Mouse (Mus musculus) hindbrain, postnatal 0 days (tissue): Measurements from ENCODE around the gene Coasy. TPM values are rescaled to one million over a fixed set of nuclear protein-coding genes. Genes with fewer than 3 reads are reported as not detected.

Experiments used
- ATAC-seq: fragments of 200-750 bp; cut with Nextera tagmentation; 2 replicates; pipeline ENCODE4 v1.8.0; 2017; ENCODE audit warnings: mild to moderate bottlenecking, moderate TSS enrichment, moderate library complexity
- DNase-seq: peaks from one replicate; pipeline ENCODE4 v3.0.0-alpha.2; 2015; ENCODE audit warnings: low spot score
- H3K27ac ChIP-seq: fragments of 300-500 bp; sonication (generic); 2 replicates; pipeline ENCODE4 v1.5.1; 2014; ENCODE audit warnings: mild to moderate bottlenecking
- H3K27me3 ChIP-seq: fragments of 300-500 bp; sonication (generic); 2 replicates; pipeline ENCODE4 v1.6.1; 2014; ENCODE audit warnings: low read length, mixed read lengths; ENCODE audit not compliant: insufficient read depth
- H3K36me3 ChIP-seq: fragments of 300-500 bp; sonication (generic); 2 replicates; pipeline ENCODE4 v1.6.1; 2014; ENCODE audit warnings: low read length, mixed read lengths; ENCODE audit not compliant: insufficient read depth
- H3K4me1 ChIP-seq: fragments of 300-500 bp; sonication (generic); 2 replicates; pipeline ENCODE4 v1.6.1; 2014; ENCODE audit warnings: antibody characterized with exemption, low read length, mixed read lengths; ENCODE audit not compliant: insufficient read depth
- H3K4me2 ChIP-seq: fragments of 300-500 bp; sonication (generic); 2 replicates; pipeline ENCODE4 v1.6.1; 2014; ENCODE audit warnings: low read depth, mild to moderate bottlenecking, low read length, moderate library complexity, mixed read lengths
- H3K4me3 ChIP-seq: fragments of 300-500 bp; sonication (generic); 2 replicates; pipeline ENCODE4 v1.5.1; 2014; ENCODE audit warnings: low read length
- H3K9ac ChIP-seq: fragments of 300-500 bp; sonication (generic); replicated peaks from 2 replicates; pipeline ENCODE4 v1.6.1; 2014; ENCODE audit warnings: mild to moderate bottlenecking, low read length, moderate library complexity, mixed read lengths
- H3K9me3 ChIP-seq: fragments of 300-500 bp; sonication (generic); 2 replicates; pipeline ENCODE4 v1.6.1; 2016; ENCODE audit warnings: low read length, mixed read lengths
- CTCF ChIP-seq: IDR thresholded peaks from 2 replicates; pipeline ENCODE4 v1.5.1; 2016; ENCODE audit warnings: antibody characterized with exemption, control low read depth, low read depth
- WGBS: fragments of 180-500 bp; shearing (Covaris S2); extraction: QIAGEN DNeasy Blood & Tissue Kit; methylation state at CpG from one replicate; pipeline ENCODE4 v1.1.7; 2014; 5-methylcytosine and 5-hydroxymethylcytosine counted together
- polyA plus RNA-seq: library from polyadenylated mRNA; unstranded; fragments of >200 nt; fragmentation: Nextera tagmentation; extraction: Ambion mirVana; gene quantifications from 2 replicates; pipeline ENCODE4 v1.2.1, GENCODE M21; 2015
- total RNA-seq: library from RNA; depleted of rRNA; stranded (reverse); fragments of >200 nt; gene quantifications from 2 replicates; pipeline ENCODE4 v1.2.3, GENCODE M21; 2014; rRNA removed

Gene Coasy
- total RNA-seq (45.7 and 53.2 TPM in 2 replicates), polyA plus RNA-seq (34.5 and 35.1 TPM in 2 replicates)

DNA sequence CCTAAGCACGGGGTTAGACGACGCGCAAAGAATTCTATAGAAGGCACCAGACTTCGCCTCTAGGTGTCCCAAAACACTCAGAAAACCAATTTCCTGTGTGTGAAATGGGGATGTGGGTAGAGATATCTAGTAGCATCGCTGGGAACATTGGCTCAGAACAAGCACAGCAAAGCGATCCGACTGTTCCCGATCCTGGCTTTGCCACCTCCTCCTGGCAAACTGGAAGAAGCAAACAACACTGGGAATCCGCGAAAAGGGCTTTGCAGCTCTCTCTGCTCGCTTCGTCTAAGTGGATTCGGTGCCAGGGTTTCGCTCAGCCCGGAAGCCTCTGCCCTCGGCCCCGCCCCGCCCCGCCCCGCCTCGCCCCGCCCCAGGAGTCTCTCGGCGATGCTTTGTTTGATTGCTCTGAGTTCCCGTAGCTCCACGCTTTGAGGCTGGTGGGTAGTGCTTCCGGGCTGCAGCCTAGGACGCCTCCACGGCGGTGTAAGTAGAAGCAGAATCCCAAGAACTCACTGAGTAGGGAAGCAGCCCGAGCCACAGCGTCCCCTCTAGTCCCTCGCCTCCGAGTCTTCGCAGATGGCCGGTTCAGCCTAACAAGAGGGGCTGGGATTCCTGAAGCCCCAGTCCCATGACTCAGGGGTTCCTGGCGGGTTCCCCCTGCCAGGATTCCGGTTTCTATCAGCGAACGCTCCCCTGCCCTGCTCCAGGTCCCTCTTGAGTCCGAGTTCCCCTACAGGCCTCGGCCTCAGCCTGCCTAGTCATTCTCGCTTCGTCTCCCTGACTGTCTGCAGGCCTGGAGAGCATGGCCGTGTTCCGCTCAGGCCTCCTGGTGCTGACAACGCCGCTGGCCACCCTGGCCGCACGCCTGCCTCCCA, at the start of gene Coasy:
Gene Coasy, plus strand, starts transcription at position 358 of the 875 bp plus-strand sequence.
- peaks cover 26% of the 10 kb centered on the region for H3K27me3 ChIP-seq
- H3K9ac ChIP-seq = peak within 1 kb of the TSS; percentile 90
- DNase-seq (peak; percentile 95), ATAC-seq (peak; percentile 90)
- H3K9me3 ChIP-seq = no peaks in the 10 kb centered on the region
- peak within 1 kb of the TSS; percentile 100 for H3K4me2 ChIP-seq
- H3K4me1 ChIP-seq = peaks cover 22% of the 10 kb centered on the region; the same call in 1 of the 2 replicates
- peak within 1 kb of the TSS; percentile 94 for H3K27ac ChIP-seq
- no peaks in the 10 kb centered on the region for H3K36me3 ChIP-seq
- peak within 1 kb of the TSS; percentile 75 for H3K4me3 ChIP-seq
- peak; percentile 68 for TF ChIP-seq CTCF
- under 1% methylated on average over 51 of the region's 51 CpGs for WGBS

- no peak for TF ChIP-seq CTCF
- no peak overlapping the region for H3K4me2 ChIP-seq
- H3K27ac ChIP-seq = no peak overlapping the region
- H3K4me3 ChIP-seq = no peak overlapping the region
- H3K9me3 ChIP-seq = no peaks in the 10 kb centered on the region
- peaks cover 75% of the 10 kb centered on the region for H3K36me3 ChIP-seq
- H3K4me1 ChIP-seq = no peaks in the 10 kb centered on the region
- no peak overlapping the region for H3K9ac ChIP-seq
- 94% methylated on average over 17 of the region's 17 CpGs for WGBS
- ATAC-seq = no peak
- no peak for DNase-seq
- H3K27me3 ChIP-seq = no peaks in the 10 kb centered on the region
Measured at GRCm38 (mm10) chr11:101033856-101034500, 48.4 kb upstream of the Coasy start.

- WGBS = 80% methylated on average over 8 of the region's 8 CpGs
- no peaks in the 10 kb centered on the region for H3K27me3 ChIP-seq
- TF ChIP-seq CTCF = no peak
- H3K9me3 ChIP-seq = no peaks in the 10 kb centered on the region
- H3K9ac ChIP-seq = no peak overlapping the region
- peaks cover 75% of the 10 kb centered on the region for H3K36me3 ChIP-seq
- H3K27ac ChIP-seq = no peak overlapping the region
- DNase-seq (no peak), ATAC-seq (no peak)
- H3K4me3 ChIP-seq = no peak overlapping the region
- H3K4me2 ChIP-seq = no peak overlapping the region
- H3K4me1 ChIP-seq = no peaks in the 10 kb centered on the region
Measured at GRCm38 (mm10) chr11:101034614-101035327, 47.6 kb upstream of the Coasy start.

GRCm38 (mm10) chr11:101035328-101035695, 47.1 kb upstream of the Coasy start:
- no peak for ATAC-seq
- H3K4me1 ChIP-seq = no peaks in the 10 kb centered on the region

GRCm38 (mm10) chr11:101037795-101038194, 44.6 kb upstream of the Coasy start:
- H3K27ac ChIP-seq = no peak overlapping the region
- H3K36me3 ChIP-seq = peaks cover 77% of the 10 kb centered on the region
- WGBS = 59% methylated on average over 10 of the region's 10 CpGs

More at GRCm38 (mm10) chr11:101035328-101035695, 47.1 kb upstream of the Coasy start:
- Histone ChIP-seq H3K36me3 (peaks cover 75% of the 10 kb centered on the region), H3K27ac (no peak overlapping the region), H3K9ac (no peak overlapping the region), H3K27me3 (no peaks in the 10 kb centered on the region), H3K4me2 (no peak overlapping the region), H3K4me3 (no peak overlapping the region), H3K9me3 (no peaks in the 10 kb centered on the region)
- WGBS = 79% methylated on average over 4 of the region's 4 CpGs
- no peak for DNase-seq
- TF ChIP-seq CTCF = no peak

GRCm38 (mm10) chr11:101045826-101046225, 36.5 kb upstream of the Coasy start:
- WGBS = 92% methylated on average over 4 of the region's 4 CpGs

More at GRCm38 (mm10) chr11:101037795-101038194, 44.6 kb upstream of the Coasy start:
- Histone ChIP-seq H3K9ac (no peak overlapping the region), H3K27me3 (no peaks in the 10 kb centered on the region), H3K4me3 (no peak overlapping the region), H3K4me1 (no peaks in the 10 kb centered on the region), H3K4me2 (no peak overlapping the region), H3K9me3 (no peaks in the 10 kb centered on the region)
- ATAC-seq (no peak), DNase-seq (no peak)
- no peak for TF ChIP-seq CTCF

More at GRCm38 (mm10) chr11:101045826-101046225, 36.5 kb upstream of the Coasy start:
- H3K4me1 ChIP-seq = no peaks in the 10 kb centered on the region
- H3K27me3 ChIP-seq = no peaks in the 10 kb centered on the region
- no peak overlapping the region for H3K9ac ChIP-seq
- no peak for TF ChIP-seq CTCF
- no peak for DNase-seq
- H3K4me2 ChIP-seq = no peak overlapping the region
- no peak for ATAC-seq
- peaks cover 90% of the 10 kb centered on the region for H3K36me3 ChIP-seq
- no peak overlapping the region for H3K27ac ChIP-seq
- no peaks in the 10 kb centered on the region for H3K9me3 ChIP-seq
- H3K4me3 ChIP-seq = no peak overlapping the region
